Comparison of ENCODE assay signal across 1 mouse cellular context in genomic region chr7:3303789-3304188, GRCm38 (mm10).
TF ChIP-seq lines count a peak whose summit lies in the region.

No protein-coding gene starts in this region.

TF ChIP-seq in CH12.LX, 34 proteins besides CTCF, POLR2A, EP300 and RAD21 (continued from another document):
- TF ChIP-seq GABPA (IDR thresholded peaks at IDR 0.05; ENCODE audit: insufficient replicate concordance, low read depth, low read length) (no peak), BHLHE40 (IDR thresholded peaks at IDR 0.05; ENCODE audit: low read depth, low read length) (no peak), RCOR1 (conservative IDR thresholded peaks at IDR 0.05; ENCODE audit: low read depth, low read length) (no peak), ZKSCAN1 (IDR thresholded peaks at IDR 0.05; ENCODE audit: borderline replicate concordance, low read depth, low read length) (no peak), USF1 (IDR thresholded peaks at IDR 0.05; ENCODE audit: low read depth, low read length) (no peak), HCFC1 (IDR thresholded peaks at IDR 0.05; ENCODE audit: low read depth, low read length) (no peak), NRF1 (IDR thresholded peaks at IDR 0.05; ENCODE audit: low read depth, low read length) (no peak)
